1 mouse cellular context compared by ENCODE assay signal in the genomic region with DNA sequence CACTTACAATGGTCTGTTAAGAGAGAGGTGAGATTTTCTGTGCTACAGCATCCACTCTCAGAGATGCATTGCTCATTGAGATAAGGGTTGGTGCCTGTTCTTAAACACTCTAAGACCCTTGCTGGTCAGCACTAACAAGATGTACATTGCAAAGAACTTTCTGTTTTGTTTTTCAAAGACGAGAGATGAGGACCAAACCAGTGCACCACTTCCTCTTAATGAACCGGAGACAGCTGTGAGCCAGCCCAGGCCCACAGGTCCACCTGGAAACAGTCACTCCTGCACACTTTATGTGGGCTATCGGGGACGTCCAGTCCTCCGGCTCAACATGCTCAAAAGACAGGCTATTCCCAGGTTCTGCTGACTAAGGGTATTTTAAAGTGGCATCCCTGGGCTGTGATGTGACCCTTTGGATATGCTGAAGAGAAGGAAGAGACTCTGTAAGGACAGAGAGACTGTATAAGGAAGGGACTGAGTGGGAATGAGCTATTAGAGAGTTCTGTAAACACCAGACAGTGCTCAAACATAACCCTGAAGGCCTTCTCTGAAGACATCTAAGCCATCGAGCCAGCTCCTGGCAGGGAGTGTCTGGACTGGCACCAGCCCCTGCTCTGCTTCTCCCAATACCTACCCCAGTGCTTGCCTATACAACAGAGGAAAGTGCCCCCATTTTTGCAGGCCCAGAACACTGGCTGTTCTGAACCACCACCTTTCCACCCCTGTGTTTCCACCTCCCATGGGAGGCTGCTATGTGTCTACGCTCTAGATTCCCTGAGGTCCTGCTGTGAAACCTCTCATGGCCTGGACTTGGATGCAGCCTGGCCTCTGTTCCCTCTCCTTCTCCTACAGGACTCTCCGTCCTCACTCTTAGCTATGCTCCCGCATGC.
TF ChIP-seq lines count a peak whose summit lies in the region.

No protein-coding gene starts in this region.

TF ChIP-seq in CH12.LX, 34 proteins besides CTCF, POLR2A, EP300 and RAD21:
- TF ChIP-seq ELF1 (IDR thresholded peaks at IDR 0.05; ENCODE audit: low read depth, low read length) (no peak), MAFK (IDR thresholded peaks at IDR 0.05; ENCODE audit: insufficient replicate concordance, low read length) (peak; percentile 89)
